Mouse (Mus musculus) adrenal gland, postnatal 4 days (tissue): ENCODE data around the gene Ssxb6. TPM values are rescaled to one million over a fixed set of nuclear protein-coding genes. Genes with fewer than 3 reads are reported as not detected.
"Not testable (repeated sequence)": the region's sequence is repeated elsewhere in the genome, so short reads cannot be mapped to it uniquely, and the experiment has no call there.

Experiments used
- DNase-seq, 2 experiments: peaks; one replicate each; pipeline ENCODE4 v3.0.0; 2021 to 2022; ENCODE audit warnings: low spot score in 2 of 2, mixed read lengths in 2 of 2
- long read RNA-seq, 2 experiments: library from polyadenylated mRNA; stranded (forward); transcript quantifications; one replicate each; pipeline ENCODE4 v2.0.0; 2021
- total RNA-seq, 2 experiments: library from RNA; stranded (reverse); gene quantifications; 2 replicates each; pipeline ENCODE4 v1.2.3; 2021

Gene Ssxb6
- total RNA-seq = not detected
- long read RNA-seq, experiment 1 = 0 reads
- long read RNA-seq, experiment 2 = 0 reads

DNA sequence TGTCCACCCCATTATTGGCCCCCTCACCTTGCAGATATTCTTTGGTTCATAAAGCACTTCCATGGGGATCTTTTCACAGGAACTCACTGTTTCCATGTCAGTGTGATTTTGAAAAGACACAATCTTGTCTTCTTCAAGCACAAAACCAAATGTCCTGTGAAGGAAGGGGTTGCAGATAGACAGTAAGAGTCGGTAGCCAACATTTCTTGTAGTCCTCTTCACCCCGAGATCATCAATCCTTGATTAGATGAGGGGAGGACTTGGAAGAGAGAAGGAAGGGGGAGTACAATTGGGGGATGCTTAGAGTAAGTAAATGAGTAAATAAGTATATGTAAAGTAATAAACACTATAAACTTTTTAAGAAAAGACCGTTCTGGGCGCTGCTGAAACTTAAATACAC is at the start of gene Ssxb6:
TSS of gene Ssxb6 (minus strand) at position 101 of the 400 bp plus-strand sequence.
- DNase-seq = not testable (repeated sequence)

DNA sequence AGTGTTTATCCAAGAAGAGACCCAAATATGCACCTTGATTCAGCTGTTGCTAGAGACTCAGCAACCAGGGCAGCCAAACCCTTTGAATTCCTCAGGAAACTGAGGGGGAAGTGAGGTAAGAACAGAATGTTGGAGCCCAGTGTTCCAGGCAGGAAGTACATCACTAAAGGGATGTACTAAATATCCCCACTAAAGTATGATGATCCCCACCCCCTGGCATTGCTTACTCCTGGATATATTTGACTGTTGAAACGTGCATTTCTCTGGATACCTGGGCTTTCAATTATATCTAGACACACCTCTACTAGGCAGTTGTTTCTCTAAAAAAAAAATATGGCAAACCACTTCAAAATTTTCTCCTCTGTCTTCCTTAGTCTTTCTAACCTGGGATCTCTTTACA is 43.7 kb upstream of the Ssxb6 start, which contains the start of gene Ssxb3:
TSS of gene Ssxb3 (minus strand) at position 101 of the 400 bp plus-strand sequence.
- DNase-seq = not testable (repeated sequence)

- DNase-seq = no peak
Observed at GRCm38 (mm10) chrX:8524854-8525253, 23.2 kb downstream of the Ssxb6 start, which contains the start of gene Gm14459. Gene Gm14459, minus strand, starts transcription at chrX:8524954.

Other genes with a start within 250 kb of the Ssxb6 start
- not detected for gene Ssxb10, start 220.8 kb downstream of the Ssxb6 start, total RNA-seq
- gene Ssxb9, start 181.3 kb downstream of the Ssxb6 start, total RNA-seq = not detected
- gene Ssxb1, start 134.9 kb downstream of the Ssxb6 start, total RNA-seq = not detected
- gene Ssxb2, start 86.5 kb downstream of the Ssxb6 start, total RNA-seq = not detected
- not detected for gene Gm14459, start 23.3 kb downstream of the Ssxb6 start, total RNA-seq
- gene Ssxb3, start 43.6 kb upstream of the Ssxb6 start, total RNA-seq = not detected
- gene Ssxb8, start 142.6 kb upstream of the Ssxb6 start, total RNA-seq = not detected
- not detected for gene Ssx9, start 200.2 kb upstream of the Ssxb6 start, total RNA-seq